Mouse (Mus musculus): ENCODE data around the gene Doxl2. TPM values are rescaled to one million over a fixed set of nuclear protein-coding genes. Genes with fewer than 3 reads are reported as not detected.

The Doxl2 gene
- polyA plus RNA-seq, 1 experiment from 2014 or later = not detected

Other genes with a start within 250 kb of the Doxl2 start
- gene Gimap1, start 235.9 kb upstream of the Doxl2 start, polyA plus RNA-seq (2015; fragmentation: Nextera tagmentation; extraction: Ambion mirVana) = 5.7 and 5.9 TPM in 2 replicates
- gene Gimap5, start 228.8 kb upstream of the Doxl2 start, polyA plus RNA-seq (2015; fragmentation: Nextera tagmentation; extraction: Ambion mirVana) = 2.5 and 2.8 TPM in 2 replicates
- 0.20 and 0.37 TPM in 2 replicates for gene Gimap3, start 204.1 kb upstream of the Doxl2 start, polyA plus RNA-seq (2015; fragmentation: Nextera tagmentation; extraction: Ambion mirVana)
- gene Tmem176a, start 134.0 kb upstream of the Doxl2 start, polyA plus RNA-seq (2015; fragmentation: Nextera tagmentation; extraction: Ambion mirVana) = 138 and 147 TPM in 2 replicates
- 207 and 215 TPM in 2 replicates for gene Tmem176b, start 133.5 kb upstream of the Doxl2 start, polyA plus RNA-seq (2015; fragmentation: Nextera tagmentation; extraction: Ambion mirVana)
- 0.20 TPM in 1 of 2 replicates, not detected in the other for gene Aoc1, start 102.1 kb upstream of the Doxl2 start, polyA plus RNA-seq (2015; fragmentation: Nextera tagmentation; extraction: Ambion mirVana)
- not detected in 2 replicates for gene 1600015I10Rik, start 45.1 kb upstream of the Doxl2 start, polyA plus RNA-seq (2015; fragmentation: Nextera tagmentation; extraction: Ambion mirVana)
- not detected in 2 replicates for gene Svs1, start 11.9 kb downstream of the Doxl2 start, polyA plus RNA-seq (2015; fragmentation: Nextera tagmentation; extraction: Ambion mirVana)
- gene Gpnmb, start 61.6 kb downstream of the Doxl2 start, polyA plus RNA-seq (2015; fragmentation: Nextera tagmentation; extraction: Ambion mirVana) = 0.25 and 0.48 TPM in 2 replicates
- gene Malsu1, start 98.8 kb downstream of the Doxl2 start, polyA plus RNA-seq (2015; fragmentation: Nextera tagmentation; extraction: Ambion mirVana) = 28.8 and 30.0 TPM in 2 replicates
- gene Igf2bp3, start 240.0 kb downstream of the Doxl2 start, polyA plus RNA-seq (2015; fragmentation: Nextera tagmentation; extraction: Ambion mirVana) = 16.4 and 17.9 TPM in 2 replicates